Mouse (Mus musculus) brain, embryonic 14.5 days (tissue): ENCODE results near the gene Tcta.

Experiments
- CTCF ChIP-seq: fragments of 200-500 bp; IDR thresholded peaks from 2 replicates; pipeline ENCODE4 v1.5.1; 2012; ENCODE audit warnings: inconsistent platforms, mild to moderate bottlenecking, moderate library complexity, borderline replicate concordance; ENCODE audit not compliant: insufficient read depth, insufficient read length; ENCODE audit errors: extremely low read depth
- POLR2A ChIP-seq: fragments of 200-500 bp; IDR thresholded peaks from 2 replicates; pipeline ENCODE4 v1.6.1; 2012; ENCODE audit warnings: mild to moderate bottlenecking, inconsistent platforms, borderline replicate concordance; ENCODE audit not compliant: poor library complexity, insufficient read depth, insufficient read length, severe bottlenecking; ENCODE audit errors: extremely low read depth

GRCm38 (mm10) chr9:108267691-108268090, 38.3 kb downstream of the Tcta start:
- no peak for TF ChIP-seq POLR2A
- TF ChIP-seq CTCF, result no peak
